Mouse (Mus musculus) C2C12 (cell line): ENCODE results near the gene Spag7.

Experiments used
- CEBPB ChIP-seq: IDR thresholded peaks from one replicate; pipeline ENCODE4 v1.6.1; 2011; ENCODE audit warnings: low read depth, mild to moderate bottlenecking, control low read depth, moderate library complexity
- CTCF ChIP-seq: IDR thresholded peaks from one replicate; pipeline ENCODE4 v1.5.1; 2011; ENCODE audit not compliant: control insufficient read depth, insufficient read depth, insufficient read length
- MAX ChIP-seq: IDR thresholded peaks from one replicate; pipeline ENCODE4 v1.6.1; 2011; ENCODE audit warnings: mild to moderate bottlenecking, control low read depth
- MYOD1 ChIP-seq: IDR thresholded peaks from one replicate; pipeline ENCODE4 v1.6.1; 2011; ENCODE audit warnings: low read depth; ENCODE audit not compliant: control insufficient read depth, insufficient read length
- MYOG ChIP-seq: IDR thresholded peaks from one replicate; pipeline ENCODE4 v1.6.1; 2011; ENCODE audit not compliant: control insufficient read depth, insufficient read length; ENCODE audit errors: extremely low read depth

DNA sequence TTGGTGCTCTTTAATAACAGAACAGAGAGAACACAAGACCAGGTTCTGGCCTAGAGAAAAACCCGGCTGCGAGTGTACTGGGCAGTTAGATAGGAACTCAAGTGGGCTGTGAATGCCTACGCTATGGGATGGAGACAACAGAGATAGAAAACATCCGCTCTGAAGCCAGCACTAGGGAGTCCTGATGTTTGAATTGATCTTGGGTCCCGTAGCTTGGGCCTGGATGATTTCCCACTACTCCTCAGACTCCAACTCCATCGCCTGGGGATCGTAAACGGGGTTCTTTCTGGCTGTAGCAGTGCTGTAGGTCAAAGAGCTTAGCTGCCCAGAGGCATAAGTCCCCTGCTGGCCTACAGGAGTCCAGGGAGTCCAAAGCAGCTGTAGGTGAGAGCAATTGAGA is 19.2 kb upstream of the Spag7 start:
- no peak for TF ChIP-seq MYOD1
- TF ChIP-seq CTCF: no peak
- TF ChIP-seq MAX: no peak
- no peak for TF ChIP-seq CEBPB
- TF ChIP-seq MYOG: no peak
